Mouse (Mus musculus): ENCODE results near the gene Sri.

GRCm38 (mm10) chr5:8013276-8013675 lies 32.6 kb upstream of the Sri start:
- TF ChIP-seq CTCF (IDR thresholded peaks at IDR 0.05; ENCODE audit: borderline replicate concordance, insufficient read depth, low read length): no peak
- TF ChIP-seq POLR2A (IDR thresholded peaks at IDR 0.05; ENCODE audit: low read depth, low read length): no peak

Data from embryonic fibroblast, embryonic 13.5 days (primary cell).